Mouse (Mus musculus) kidney, postnatal 36 days (tissue): Measurements from ENCODE around the gene Sh2d3c.

Experiments
- DNase-seq, 2 experiments: peaks; one replicate each; pipeline ENCODE4 v3.0.0; 2021 to 2022; ENCODE audit warnings: mixed read lengths in 2 of 2

Gene Sh2d3c

DNA sequence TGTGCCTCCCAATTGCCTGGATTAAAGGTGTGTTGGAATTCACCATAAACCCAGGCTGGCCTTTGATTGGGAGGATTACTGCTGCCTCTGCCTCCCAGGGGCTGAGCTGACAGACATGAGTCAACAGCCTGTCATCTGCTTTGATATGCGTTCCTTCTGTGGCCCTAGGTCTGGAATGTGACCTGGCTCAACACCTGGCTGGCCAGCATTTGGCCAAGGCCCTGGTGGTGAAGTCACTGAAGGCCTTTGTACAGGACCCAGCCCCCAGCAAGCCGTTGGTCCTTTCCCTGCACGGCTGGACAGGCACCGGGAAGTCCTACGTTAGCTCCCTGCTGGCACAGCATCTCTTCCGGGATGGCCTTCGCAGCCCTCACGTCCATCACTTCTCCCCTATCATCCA is 37.6 kb downstream of the Sh2d3c start:
- DNase-seq = peak; percentile 45 to 54

- no peak for DNase-seq
These were observed 38.1 kb downstream of the Sh2d3c start for GRCm38 (mm10) chr2:32759001-32759400.

DNA sequence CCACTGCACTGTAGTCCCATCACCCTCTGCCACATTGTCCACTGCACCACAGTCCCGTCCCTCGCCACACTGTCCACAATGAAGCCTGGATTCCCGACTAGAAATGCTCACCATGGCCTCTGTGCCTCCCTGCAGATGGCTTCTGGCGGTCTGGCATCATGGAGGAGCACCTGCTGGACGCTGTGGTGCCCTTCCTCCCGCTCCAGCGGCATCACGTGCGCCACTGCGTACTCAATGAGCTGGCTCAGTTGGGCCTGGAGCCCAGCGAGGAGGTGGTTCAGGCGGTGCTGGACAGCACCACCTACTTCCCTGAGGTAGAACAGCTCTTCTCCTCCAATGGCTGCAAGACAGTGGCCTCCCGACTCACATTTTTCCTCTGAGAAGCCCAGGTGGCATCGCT is 40.5 kb downstream of the Sh2d3c start:
- no peak for DNase-seq

GRCm38 (mm10) chr2:32761859-32762258 is 41.0 kb downstream of the Sh2d3c start:
- DNase-seq = no peak

DNA sequence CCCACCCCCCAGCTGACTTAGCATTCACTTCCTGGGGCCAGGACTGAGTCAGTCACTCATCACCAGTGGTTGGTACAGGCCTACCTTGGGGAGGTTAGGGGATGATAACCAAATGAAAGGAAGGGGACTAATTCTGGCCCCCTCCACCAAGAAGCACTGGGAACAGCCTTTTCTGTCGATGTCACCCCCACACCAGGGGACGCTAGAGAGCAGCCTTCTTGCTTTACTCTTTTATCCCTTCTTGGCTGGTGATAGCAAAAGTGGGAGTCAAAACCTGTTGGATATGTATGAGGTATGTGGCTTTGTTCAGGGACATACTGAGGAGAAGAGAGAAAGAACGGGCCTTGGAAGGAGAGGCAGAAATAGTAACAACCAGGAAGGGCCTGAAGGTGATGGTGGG is 42.5 kb downstream of the Sh2d3c start:
- no peak for DNase-seq

- peak; percentile 40 to 48 for DNase-seq
These were observed 46.4 kb downstream of the Sh2d3c start for GRCm38 (mm10) chr2:32767241-32767640.

- DNase-seq = peak; percentile 57 to 79
These were observed 47.9 kb downstream of the Sh2d3c start for GRCm38 (mm10) chr2:32768661-32769285.

DNA sequence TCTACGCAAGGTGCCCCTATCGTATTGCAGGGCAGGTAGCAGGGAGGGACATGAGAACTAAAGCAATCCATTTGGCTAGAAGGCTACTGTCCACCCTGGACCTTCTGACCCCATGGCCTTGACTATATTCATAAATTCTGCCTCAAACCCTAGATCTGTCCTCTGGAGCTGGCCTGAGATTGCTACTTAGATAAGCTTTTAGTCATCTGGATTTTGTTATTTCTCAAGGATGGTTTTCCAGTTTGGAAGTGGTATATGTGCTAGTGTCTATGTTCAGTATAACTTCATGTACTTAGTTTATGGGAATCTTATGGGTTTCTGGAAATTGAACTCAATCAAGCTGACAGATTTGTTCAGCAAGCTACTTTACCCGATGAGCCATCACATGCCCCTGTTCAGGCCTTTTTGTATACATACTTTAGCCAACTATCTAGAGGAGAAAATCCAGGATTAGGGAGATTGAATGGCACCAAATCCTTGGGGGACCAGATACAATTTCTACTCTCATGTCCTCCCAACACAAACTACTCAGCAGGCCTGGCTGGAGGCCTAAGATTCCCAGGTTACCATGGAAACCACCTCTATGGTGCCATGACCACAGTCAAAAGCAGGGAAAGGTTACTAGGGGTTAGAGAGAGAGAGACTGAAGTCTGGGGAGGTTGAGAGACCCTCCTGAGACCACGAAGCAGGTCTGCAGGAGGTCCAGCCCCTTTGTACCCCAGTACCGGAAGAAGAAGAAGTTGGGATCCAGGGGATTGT is 48.7 kb downstream of the Sh2d3c start:
- DNase-seq = no peak

GRCm38 (mm10) chr2:32771886-32772285 is 51.0 kb downstream of the Sh2d3c start:
- peak; percentile 42 to 74 for DNase-seq

- DNase-seq = no peak
These were observed 51.9 kb downstream of the Sh2d3c start for GRCm38 (mm10) chr2:32772626-32773279.

GRCm38 (mm10) chr2:32775359-32776074 is 54.7 kb downstream of the Sh2d3c start, which contains the start of the genes Ttc16 and Ptrh1:
Ttc16 (minus strand) TSS chr2:32775633.
Ptrh1 (plus strand) TSS chr2:32775786.
- peak; percentile 99 to 100 for DNase-seq

DNA sequence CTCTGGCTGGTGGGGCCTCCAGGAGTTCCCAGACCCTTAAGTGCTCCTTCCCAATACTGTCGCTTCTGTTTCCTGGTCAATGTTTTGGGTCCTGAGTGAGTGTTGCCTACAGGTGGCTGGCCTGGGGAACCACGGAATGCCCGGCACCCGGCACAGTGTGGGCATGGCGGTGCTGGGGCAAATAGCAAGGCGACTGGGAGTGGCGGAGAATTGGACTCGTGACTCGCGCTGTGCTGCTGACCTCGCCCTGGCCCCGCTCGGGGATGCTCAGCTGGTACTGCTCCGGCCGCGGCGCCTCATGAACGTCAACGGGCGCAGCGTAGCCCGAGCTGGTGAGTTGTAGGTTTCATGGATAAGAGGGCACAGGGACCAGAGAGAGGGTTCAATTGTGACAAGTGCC is 55.3 kb downstream of the Sh2d3c start:
- DNase-seq = peak in 1 of 2 experiments; percentile 33

GRCm38 (mm10) chr2:32778081-32778480 is 57.2 kb downstream of the Sh2d3c start:
- DNase-seq = no peak

- DNase-seq = peak; percentile 46 to 84
These were observed 58.3 kb downstream of the Sh2d3c start for GRCm38 (mm10) chr2:32779131-32779530.

DNA sequence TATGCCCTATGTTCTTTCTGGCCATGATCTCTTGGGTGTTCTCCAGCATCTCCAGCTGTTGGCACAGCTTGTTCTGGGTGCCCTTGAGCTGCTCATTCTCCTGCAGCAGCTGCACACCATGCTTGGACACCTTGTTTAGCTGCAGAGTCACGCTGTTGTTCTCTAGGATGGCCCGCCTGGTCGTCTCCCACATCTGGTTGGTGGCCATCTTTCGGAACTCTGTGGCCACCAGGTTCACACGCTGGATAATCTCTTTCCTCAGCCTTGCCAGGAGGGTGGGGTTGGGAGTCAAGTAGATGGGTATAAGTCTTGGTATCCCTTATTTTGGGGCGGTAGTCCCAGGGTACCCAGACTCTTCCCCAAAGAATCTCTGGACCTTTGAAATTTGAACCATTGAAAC is 58.9 kb downstream of the Sh2d3c start:
- DNase-seq = no peak

- no peak for DNase-seq
These were observed 60.9 kb downstream of the Sh2d3c start for GRCm38 (mm10) chr2:32781710-32782109.

DNA sequence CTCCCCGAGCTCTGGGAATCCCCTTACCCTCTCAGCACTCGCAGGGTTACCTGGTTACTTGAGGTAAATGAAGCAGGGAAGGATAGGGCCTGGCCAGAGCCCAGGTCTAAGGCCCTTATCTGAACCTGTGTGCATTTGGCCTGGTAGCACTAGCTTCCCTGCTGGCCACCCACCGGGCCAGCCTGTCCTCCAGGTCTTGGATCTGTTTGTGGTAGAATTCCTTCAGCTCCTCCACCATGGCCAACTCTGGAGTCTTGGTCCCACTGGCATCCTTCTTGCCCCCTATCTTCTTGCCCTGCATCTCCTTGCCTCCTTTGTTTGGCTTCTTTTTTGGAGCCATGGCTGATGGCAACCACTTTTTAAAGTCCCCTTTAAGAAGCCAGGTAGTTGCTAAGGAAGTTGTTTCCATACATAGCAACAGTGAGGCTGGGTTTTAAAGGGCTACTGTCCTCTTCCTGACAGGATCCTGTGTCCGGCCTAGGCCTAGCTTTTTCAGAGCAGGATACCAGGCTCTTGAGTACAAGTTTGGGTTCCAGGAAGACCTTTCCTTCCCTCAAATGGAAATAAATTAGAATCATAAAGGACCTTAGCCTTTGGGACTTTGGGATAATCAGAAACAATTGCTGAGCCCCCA is 63.3 kb downstream of the Sh2d3c start, which contains the start of gene Cfap157:
TSS of gene Cfap157 (minus strand) at position 381 of the 634 bp plus-strand sequence.
- DNase-seq = peak; percentile 37 to 41

DNA sequence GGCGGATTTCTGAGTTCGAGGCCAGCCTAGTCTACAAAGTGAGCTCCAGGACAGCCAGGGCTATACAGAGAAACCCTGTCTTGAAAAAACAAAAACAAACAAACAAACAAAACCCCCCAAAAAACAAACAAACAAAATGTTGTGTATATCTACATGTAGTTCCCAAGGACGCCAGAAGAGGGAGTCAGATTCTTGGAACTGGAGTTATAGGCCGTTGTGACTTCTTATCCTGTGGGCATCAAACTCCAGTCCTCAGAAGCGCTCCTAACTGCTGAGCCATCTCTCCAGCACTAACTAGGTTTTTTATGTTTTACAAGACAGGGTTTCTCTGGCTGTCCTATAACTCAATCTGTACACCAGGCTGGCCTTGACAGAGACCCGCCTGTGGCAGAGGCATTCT is 66.3 kb downstream of the Sh2d3c start:
- DNase-seq = peak in 1 of 2 experiments; percentile 46

GRCm38 (mm10) chr2:32788581-32788980 is 67.7 kb downstream of the Sh2d3c start:
- DNase-seq = no peak

GRCm38 (mm10) chr2:32791297-32791696 is 70.4 kb downstream of the Sh2d3c start:
- no peak for DNase-seq

- DNase-seq = no peak
These were observed 75.0 kb downstream of the Sh2d3c start for GRCm38 (mm10) chr2:32795748-32796418.
